Mouse (Mus musculus): ENCODE data around the gene Gm5622. TPM values are rescaled to one million over a fixed set of nuclear protein-coding genes. Genes with fewer than 3 reads are reported as not detected.
"Not testable (repeated sequence)": the region's sequence is repeated elsewhere in the genome, so short reads cannot be mapped to it uniquely, and the experiment has no call there.

Gene Gm5622
- not detected in 2 replicates for polyA plus RNA-seq (2015; fragmentation: Nextera tagmentation; extraction: Ambion mirVana)

DNA sequence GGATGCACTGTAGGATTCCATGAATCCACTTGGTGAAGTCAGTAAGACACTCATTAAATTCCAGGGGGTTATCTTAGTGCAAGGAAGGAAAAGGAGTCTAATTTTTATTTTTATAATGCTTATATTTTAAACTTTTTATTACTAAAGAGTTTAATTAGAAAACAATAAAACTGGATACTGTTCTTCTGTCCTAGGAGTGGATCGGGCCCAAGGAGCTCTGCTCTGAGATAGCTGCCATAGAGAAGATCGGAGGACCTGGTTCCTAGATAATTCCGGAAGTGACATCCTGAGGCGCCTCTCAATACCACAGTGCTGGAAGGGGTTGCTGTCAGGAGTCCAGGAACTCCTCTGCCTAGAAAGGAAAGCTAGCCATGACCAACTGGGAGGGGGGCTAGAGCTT lies at the start of gene Gm5622:
Gm5622 (plus strand) TSS at position 301 of the 400 bp plus-strand sequence.
- 90% methylated on average over 4 of the region's 4 CpGs for WGBS
- ATAC-seq (ENCODE audit: borderline replicate concordance, extremely low read depth, low FRiP score, low TSS enrichment), result no peak
- no peaks in the 10 kb centered on the region for H3K27me3 ChIP-seq

DNA sequence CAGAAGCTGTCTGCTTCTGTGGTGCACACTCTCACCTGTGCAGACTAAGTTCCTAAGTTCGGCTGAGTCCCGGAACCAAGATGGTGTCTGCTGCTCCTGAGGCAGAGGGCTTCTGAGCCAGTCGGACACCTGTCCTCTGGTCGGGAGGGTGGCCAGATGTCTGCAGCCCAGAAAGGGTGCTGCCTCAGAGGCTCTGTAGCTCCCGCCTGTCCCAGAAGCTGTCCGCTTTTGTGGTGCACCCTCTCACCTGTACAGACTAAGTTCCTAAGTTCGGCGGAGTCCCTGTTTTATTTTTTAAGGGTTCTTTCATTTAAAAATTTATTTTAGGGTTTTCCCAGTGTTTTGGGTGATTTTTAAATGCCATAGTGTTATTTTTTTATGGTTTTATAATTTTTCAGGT lies 45.2 kb upstream of the Gm5622 start:
- no peak overlapping the region for H3K9ac ChIP-seq
- 95% methylated on average over 8 of the region's 8 CpGs for WGBS
- H3K4me1 ChIP-seq, result no peaks in the 10 kb centered on the region
- H3K9me3 ChIP-seq, result no peaks in the 10 kb centered on the region
- H3K4me2 ChIP-seq, result no peak overlapping the region
- H3K36me3 ChIP-seq, result no peaks in the 10 kb centered on the region
- ATAC-seq (ENCODE audit: borderline replicate concordance, extremely low read depth, low FRiP score, low TSS enrichment), result no peak
- no peaks in the 10 kb centered on the region for H3K27me3 ChIP-seq
- H3K4me3 ChIP-seq, result no peak overlapping the region
- H3K27ac ChIP-seq, result no peak overlapping the region

More for the DNA sequence above, at the start of gene Gm5622:
- H3K4me1 ChIP-seq, result no peaks in the 10 kb centered on the region
- no peak within 1 kb of the TSS for H3K27ac ChIP-seq
- H3K9ac ChIP-seq, result no peak within 1 kb of the TSS
- H3K9me3 ChIP-seq, result no peaks in the 10 kb centered on the region
- no peaks in the 10 kb centered on the region for H3K36me3 ChIP-seq
- H3K4me3 ChIP-seq, result no peak within 1 kb of the TSS
- no peak within 1 kb of the TSS for H3K4me2 ChIP-seq

DNA sequence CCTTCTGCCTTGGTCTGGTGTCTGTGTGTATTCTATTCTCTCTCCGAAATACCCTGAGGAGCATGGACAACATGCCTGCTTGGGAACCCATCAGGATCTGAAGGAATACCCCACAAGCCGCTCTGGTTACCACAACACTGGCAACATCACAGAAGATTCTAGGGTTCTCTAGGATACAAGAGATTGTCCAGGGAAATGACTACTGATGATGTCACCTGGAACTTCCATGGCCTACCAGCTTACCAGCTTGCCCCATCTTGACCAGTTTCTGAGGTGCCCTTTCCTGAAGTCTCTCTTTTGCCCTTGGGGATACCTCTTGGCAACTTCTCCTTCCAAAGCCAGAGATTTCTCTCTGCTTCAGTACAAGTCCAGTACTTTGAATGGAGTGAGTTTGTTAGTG lies 21.4 kb downstream of the Gm5622 start, which contains the start of gene Gm17175:
Gm17175 (minus strand) TSS at position 101 of the 400 bp plus-strand sequence.
- not testable (repeated sequence) for H3K4me1 ChIP-seq
- 85% methylated on average over 2 of the region's 2 CpGs for WGBS

DNA sequence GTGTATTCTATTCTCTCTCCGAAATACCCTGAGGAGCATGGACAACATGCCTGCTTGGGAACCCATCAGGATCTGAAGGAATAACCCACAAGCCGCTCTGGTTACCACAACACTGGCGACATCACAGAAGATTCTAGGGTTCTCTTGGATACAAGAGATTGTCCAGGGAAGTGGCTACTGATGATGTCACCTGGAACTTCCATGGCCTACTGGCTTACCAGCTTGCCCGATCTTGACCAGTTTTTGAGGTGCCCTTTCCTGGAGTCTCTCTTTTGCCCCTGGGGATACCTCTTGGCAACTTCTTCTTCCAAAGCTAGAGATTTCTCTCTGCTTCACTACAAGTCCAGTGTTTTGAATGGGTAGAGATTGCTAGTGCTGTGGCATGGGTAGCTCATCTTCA lies 39.4 kb downstream of the Gm5622 start, which contains the start of gene Gm17174:
Gm17174 (minus strand) TSS at position 101 of the 400 bp plus-strand sequence.
- H3K36me3 ChIP-seq; H3K27ac ChIP-seq; H3K4me3 ChIP-seq; H3K9me3 ChIP-seq; H3K27me3 ChIP-seq; ATAC-seq (ENCODE audit: borderline replicate concordance, extremely low read depth, low FRiP score, low TSS enrichment); H3K4me1 ChIP-seq; H3K4me2 ChIP-seq; H3K9ac ChIP-seq: not testable (repeated sequence)
- WGBS, result 90% methylated on average over 4 of the region's 4 CpGs

More for the DNA sequence above, 21.4 kb downstream of the Gm5622 start, which contains the start of gene Gm17175:
- not testable (repeated sequence) for H3K4me3 ChIP-seq; ATAC-seq (ENCODE audit: borderline replicate concordance, extremely low read depth, low FRiP score, low TSS enrichment); H3K36me3 ChIP-seq; H3K9me3 ChIP-seq; H3K9ac ChIP-seq; H3K27ac ChIP-seq; H3K27me3 ChIP-seq; H3K4me2 ChIP-seq

DNA sequence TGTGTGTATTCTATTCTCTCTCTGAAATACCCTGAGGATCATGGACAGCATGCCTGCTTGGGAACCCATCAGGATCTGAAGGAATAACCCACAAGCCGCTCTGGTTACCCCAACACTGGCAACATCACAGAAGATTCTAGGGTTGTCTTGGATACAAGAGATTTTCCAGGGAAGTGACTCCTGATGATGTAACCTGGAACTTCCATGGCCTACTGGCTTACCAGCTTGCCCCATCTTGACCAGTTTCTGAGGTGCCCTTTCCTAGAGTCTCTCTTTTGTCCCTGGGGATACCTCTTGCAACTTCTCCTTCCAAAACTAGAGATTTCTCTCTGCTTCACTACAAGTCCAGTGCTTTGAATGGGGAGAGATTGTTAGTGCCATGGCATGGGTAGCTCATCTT lies 58.6 kb downstream of the Gm5622 start, which contains the start of gene Gm17078:
Gm17078 (minus strand) TSS at position 101 of the 400 bp plus-strand sequence.
- Histone ChIP-seq H3K9me3 (no peaks in the 10 kb centered on the region), H3K27ac (no peak within 1 kb of the TSS), H3K4me1 (no peaks in the 10 kb centered on the region), H3K36me3 (no peaks in the 10 kb centered on the region), H3K4me3 (no peak within 1 kb of the TSS), H3K9ac (no peak within 1 kb of the TSS), H3K4me2 (no peak within 1 kb of the TSS), H3K27me3 (no peaks in the 10 kb centered on the region)
- ATAC-seq (ENCODE audit: borderline replicate concordance, extremely low read depth, low FRiP score, low TSS enrichment), result no peak
- WGBS, result 84% methylated on average over 1 of the region's 1 CpGs

DNA sequence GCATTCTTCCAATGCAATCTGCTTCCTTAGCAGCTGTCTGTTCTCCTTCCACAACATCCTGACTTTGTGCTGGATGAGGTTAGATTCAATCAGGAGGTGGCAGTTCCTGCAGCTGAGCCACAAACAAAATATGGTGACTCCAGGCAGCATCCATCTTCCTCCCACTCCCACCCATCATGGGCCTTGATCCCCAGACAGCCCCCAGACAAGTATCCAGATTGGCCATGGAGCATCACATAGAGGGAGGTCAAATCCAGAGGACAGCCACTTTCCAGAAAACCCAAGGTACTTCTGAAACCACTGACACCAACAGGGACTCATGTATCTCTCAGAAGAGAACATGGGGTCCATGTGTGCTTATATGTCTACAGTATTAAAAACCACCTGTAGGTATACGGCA lies 79.8 kb downstream of the Gm5622 start:
- H3K36me3 ChIP-seq; H3K4me2 ChIP-seq; H3K9me3 ChIP-seq; H3K27ac ChIP-seq; H3K9ac ChIP-seq; H3K27me3 ChIP-seq; ATAC-seq (ENCODE audit: borderline replicate concordance, extremely low read depth, low FRiP score, low TSS enrichment); H3K4me3 ChIP-seq; H3K4me1 ChIP-seq: not testable (repeated sequence)
- WGBS, result 95% methylated on average over 1 of the region's 1 CpGs

DNA sequence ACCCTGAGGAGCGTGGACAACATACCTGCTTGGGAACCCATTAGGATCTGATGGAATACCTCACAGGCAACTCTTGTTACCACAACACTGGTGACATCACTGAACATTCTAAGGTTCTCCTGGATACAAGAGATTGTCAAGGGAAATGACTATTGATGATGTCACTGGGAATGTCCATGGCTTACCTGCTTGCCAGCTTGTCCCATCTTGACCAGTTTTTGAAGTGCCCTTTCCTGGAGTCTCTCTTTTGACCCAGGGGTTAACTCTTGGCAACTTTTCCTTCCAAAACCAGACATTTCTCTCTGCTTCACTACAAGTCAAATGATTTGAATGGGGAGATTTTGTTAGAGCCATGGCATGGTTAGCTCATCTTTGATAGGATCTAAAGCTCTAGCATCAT lies 83.0 kb downstream of the Gm5622 start, which contains the start of gene Gm4181:
Gm4181 (minus strand) TSS at position 101 of the 400 bp plus-strand sequence.
- not testable (repeated sequence) for H3K27ac ChIP-seq; H3K4me2 ChIP-seq; ATAC-seq (ENCODE audit: borderline replicate concordance, extremely low read depth, low FRiP score, low TSS enrichment); H3K4me3 ChIP-seq; H3K4me1 ChIP-seq; H3K36me3 ChIP-seq; H3K27me3 ChIP-seq; H3K9ac ChIP-seq; H3K9me3 ChIP-seq
- 50% methylated on average over 1 of the region's 1 CpGs for WGBS

DNA sequence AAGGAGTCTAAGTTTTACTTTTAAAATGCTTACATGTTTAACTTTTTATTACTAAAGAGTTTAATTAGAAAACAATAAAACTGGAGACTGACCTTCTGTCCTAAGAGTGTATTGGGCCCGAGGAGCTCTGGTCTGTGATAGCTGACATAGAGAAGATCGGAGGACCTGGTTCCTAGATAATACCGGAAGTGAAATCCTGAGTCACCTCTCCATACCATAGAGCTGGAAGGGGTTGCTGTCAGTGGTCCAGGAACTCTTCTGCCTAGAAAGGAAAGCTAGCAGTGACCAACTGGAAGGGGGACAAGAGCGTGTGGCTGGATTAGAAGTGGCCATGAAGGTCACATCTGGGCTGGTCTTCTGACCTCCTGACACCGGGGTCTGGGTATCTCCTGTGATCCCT lies 124.7 kb downstream of the Gm5622 start:
- Histone ChIP-seq H3K4me3 (no peak overlapping the region), H3K9ac (no peak overlapping the region), H3K9me3 (no peaks in the 10 kb centered on the region), H3K27me3 (no peaks in the 10 kb centered on the region), H3K27ac (no peak overlapping the region), H3K4me1 (no peaks in the 10 kb centered on the region), H3K4me2 (no peak overlapping the region), H3K36me3 (no peaks in the 10 kb centered on the region)
- no peak for ATAC-seq (ENCODE audit: borderline replicate concordance, extremely low read depth, low FRiP score, low TSS enrichment)
- WGBS, result 86% methylated on average over 5 of the region's 5 CpGs

DNA sequence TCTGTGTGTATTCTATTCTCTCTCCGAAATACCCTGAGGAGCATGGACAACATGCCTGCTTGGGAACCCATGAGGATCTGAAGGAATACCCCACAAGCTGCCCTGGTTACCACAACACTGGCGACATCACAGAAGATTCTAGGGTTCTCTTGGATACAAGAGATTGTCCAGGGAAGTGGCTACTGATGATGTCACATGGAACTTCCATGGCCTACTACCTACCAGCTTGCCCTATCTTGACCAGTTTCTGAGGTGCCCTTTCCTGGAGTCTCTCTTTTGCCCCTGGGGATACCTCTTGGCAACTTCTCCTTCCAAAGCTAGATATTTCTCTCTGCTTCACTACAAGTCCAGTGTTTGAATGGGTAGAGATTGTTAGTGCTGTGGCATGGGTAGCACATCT lies 142.8 kb downstream of the Gm5622 start, which contains the start of gene Gm17079:
Gm17079 (minus strand) TSS at position 101 of the 400 bp plus-strand sequence.
- H3K27me3 ChIP-seq; H3K4me3 ChIP-seq; H3K9ac ChIP-seq; H3K27ac ChIP-seq; H3K36me3 ChIP-seq; H3K9me3 ChIP-seq; H3K4me2 ChIP-seq; H3K4me1 ChIP-seq; ATAC-seq (ENCODE audit: borderline replicate concordance, extremely low read depth, low FRiP score, low TSS enrichment): not testable (repeated sequence)
- 86% methylated on average over 1 of the region's 2 CpGs for WGBS

Other genes with a start within 250 kb of the Gm5622 start
- not detected in 2 replicates for gene Gm7247, start 191.0 kb upstream of the Gm5622 start, polyA plus RNA-seq (2015; fragmentation: Nextera tagmentation; extraction: Ambion mirVana)
- gene Vmn2r88, start 142.0 kb upstream of the Gm5622 start, polyA plus RNA-seq (2015; fragmentation: Nextera tagmentation; extraction: Ambion mirVana), result not detected in 2 replicates
- gene Vmn2r89, start 100.9 kb upstream of the Gm5622 start, polyA plus RNA-seq (2015; fragmentation: Nextera tagmentation; extraction: Ambion mirVana), result not detected in 2 replicates
- not detected in 2 replicates for gene Gm17175, start 21.3 kb downstream of the Gm5622 start, polyA plus RNA-seq (2015; fragmentation: Nextera tagmentation; extraction: Ambion mirVana)
- gene Gm17174, start 39.3 kb downstream of the Gm5622 start, polyA plus RNA-seq (2015; fragmentation: Nextera tagmentation; extraction: Ambion mirVana), result not detected in 2 replicates
- gene Gm17078, start 58.5 kb downstream of the Gm5622 start, polyA plus RNA-seq (2015; fragmentation: Nextera tagmentation; extraction: Ambion mirVana), result not detected in 2 replicates
- not detected in 2 replicates for gene Gm4181, start 82.9 kb downstream of the Gm5622 start, polyA plus RNA-seq (2015; fragmentation: Nextera tagmentation; extraction: Ambion mirVana)
- not detected in 2 replicates for gene Gm17079, start 142.7 kb downstream of the Gm5622 start, polyA plus RNA-seq (2015; fragmentation: Nextera tagmentation; extraction: Ambion mirVana)
- gene Gm5800, start 164.4 kb downstream of the Gm5622 start, polyA plus RNA-seq (2015; fragmentation: Nextera tagmentation; extraction: Ambion mirVana), result not detected in 2 replicates
- 0.22 TPM in 1 of 2 replicates, not detected in the other for gene Ang4, start 220.8 kb downstream of the Gm5622 start, polyA plus RNA-seq (2015; fragmentation: Nextera tagmentation; extraction: Ambion mirVana)
- not detected in 2 replicates for gene AY358078, start 247.3 kb downstream of the Gm5622 start, polyA plus RNA-seq (2015; fragmentation: Nextera tagmentation; extraction: Ambion mirVana)

All from lung, embryonic 15.5 days (tissue).